9 mouse cellular contexts compared by ENCODE assay signal in the genomic region with DNA sequence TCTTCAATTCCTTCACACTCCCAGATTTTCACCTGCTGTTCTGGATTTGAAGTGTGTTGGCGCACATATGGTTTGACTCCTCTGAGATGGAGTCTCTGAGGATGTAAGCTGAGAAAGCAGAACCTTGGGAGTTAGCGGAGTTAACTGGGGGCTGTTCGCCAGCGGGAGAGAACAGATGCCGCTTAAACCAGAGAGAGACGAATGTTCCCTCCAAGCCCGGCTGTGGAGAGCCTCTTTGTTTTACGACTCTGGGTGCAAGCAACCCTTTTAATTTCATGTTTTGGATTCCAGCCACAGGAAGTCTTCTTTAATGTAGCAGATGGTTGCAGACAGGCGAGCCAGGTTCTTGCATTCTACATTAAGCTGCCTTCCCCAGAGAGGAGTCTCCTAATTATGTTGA. TPM values are rescaled to one million over a fixed set of nuclear protein-coding genes. Genes with fewer than 3 reads are reported as not detected.
A peak's percentile ranks its signal among the peaks of the same experiment; 100 is the strongest.
DNase-seq lines count a peak whose midpoint lies in the region; ATAC-seq lines count a peak whose summit lies in the region.
"Had no signal": no experiment of that assay in that cellular context is flagged by ENCODE, and none has a peak within 500 bp of the region (broad histone marks: within the 10 kb centered on the region; RNA-seq: fewer than 3 reads in every experiment).

No protein-coding gene starts in this region.

- no peaks in the 10 kb centered on the region for H3K36me3 ChIP-seq in lung, embryonic 16.5 days (ENCODE audit: control insufficient read depth, insufficient read depth, low read length)
- H3K36me3 ChIP-seq in embryonic facial prominence, embryonic 11.5 days (replicated peaks; ENCODE audit: control insufficient read depth, insufficient read depth, low read depth, low read length), result no peaks in the 10 kb centered on the region
- no peaks in the 10 kb centered on the region for H3K36me3 ChIP-seq in hindbrain, embryonic 16.5 days (ENCODE audit: control insufficient read depth, insufficient read depth, low read length)
- H3K36me3 ChIP-seq in limb, embryonic 11.5 days (ENCODE audit: control insufficient read depth, insufficient read depth, low read length), result no peaks in the 10 kb centered on the region

- H3K27ac ChIP-seq in lung, embryonic 16.5 days (ENCODE audit: low read length), result peak overlapping the region; percentile 60; the same call in 1 of the 2 replicates
- peak overlapping the region; percentile 59 for H3K27ac ChIP-seq in embryonic facial prominence, embryonic 11.5 days (replicated peaks; ENCODE audit: low read depth, low read length)
- H3K27ac ChIP-seq in hindbrain, embryonic 16.5 days (ENCODE audit: low read depth, low read length), result peak overlapping the region; percentile 72; the same call in 1 of the 2 replicates
- H3K27ac ChIP-seq in limb, embryonic 11.5 days (replicated peaks; ENCODE audit: low read depth, low read length), result peak overlapping the region; percentile 78

- H3K9me3 ChIP-seq in lung, embryonic 16.5 days (ENCODE audit: control insufficient read depth, low read length), result 0 out of 2 replicates have a peak, but pooled peaks cover 3% of the 10 kb centered on the region
- no peaks in the 10 kb centered on the region for H3K9me3 ChIP-seq in embryonic facial prominence, embryonic 11.5 days (replicated peaks; ENCODE audit: control insufficient read depth, low read length)
- no peaks in the 10 kb centered on the region for H3K9me3 ChIP-seq in hindbrain, embryonic 16.5 days (ENCODE audit: control insufficient read depth, low read length)
- H3K9me3 ChIP-seq in limb, embryonic 11.5 days (ENCODE audit: control insufficient read depth, low read length), result no peaks in the 10 kb centered on the region

- no peak overlapping the region for H3K4me3 ChIP-seq in lung, embryonic 16.5 days (ENCODE audit: low read length)
- H3K4me3 ChIP-seq in embryonic facial prominence, embryonic 11.5 days (ENCODE audit: low read depth, low read length), result no peak overlapping the region
- H3K4me3 ChIP-seq in hindbrain, embryonic 16.5 days (ENCODE audit: low read length), result no peak overlapping the region
- no peak overlapping the region for H3K4me3 ChIP-seq in limb, embryonic 11.5 days (ENCODE audit: low read depth, low read length)

- H3K4me1 ChIP-seq in lung, embryonic 16.5 days (replicated peaks; ENCODE audit: control insufficient read depth, insufficient read depth, low read length), result peaks cover 7% of the 10 kb centered on the region
- H3K4me1 ChIP-seq in embryonic facial prominence, embryonic 11.5 days (ENCODE audit: control insufficient read depth, insufficient read depth, low read length), result no peaks in the 10 kb centered on the region; the same call in 1 of the 2 replicates
- H3K4me1 ChIP-seq in hindbrain, embryonic 16.5 days (ENCODE audit: control insufficient read depth, insufficient read depth, low read depth, low read length), result peaks cover 18% of the 10 kb centered on the region
- H3K4me1 ChIP-seq in limb, embryonic 11.5 days (ENCODE audit: control insufficient read depth, insufficient read depth, low read length), result peaks cover 41% of the 10 kb centered on the region

- no peak overlapping the region; the same call in 1 of the 2 replicates for H3K9ac ChIP-seq in lung, embryonic 16.5 days (ENCODE audit: low read length)
- H3K9ac ChIP-seq in embryonic facial prominence, embryonic 11.5 days (replicated peaks; ENCODE audit: low read length), result no peak overlapping the region
- peak overlapping the region; percentile 36; the same call in 1 of the 2 replicates for H3K9ac ChIP-seq in hindbrain, embryonic 16.5 days (ENCODE audit: low read depth, low read length)
- no peak overlapping the region for H3K9ac ChIP-seq in limb, embryonic 11.5 days (ENCODE audit: low read length)

- DNase-seq in lung, postnatal 25 days (ENCODE audit: low spot score), result no peak
- peak; percentile 78 for DNase-seq in embryonic facial prominence, embryonic 11.5 days (ENCODE audit: low spot score)
- DNase-seq in limb, embryonic 11.5 days (ENCODE audit: low spot score), result peak; percentile 75
- peak; percentile 73 to 81 for DNase-seq in right cerebral cortex, postnatal 36 days (ENCODE audit: low spot score in 2 of 2)
- DNase-seq in spleen, postnatal 10 days (ENCODE audit: low spot score in 2 of 2), result no peak
- DNase-seq in urinary bladder, adult 18-20 months (ENCODE audit: low spot score in 2 of 2), result no peak

- no peaks in the 10 kb centered on the region for H3K27me3 ChIP-seq in lung, embryonic 16.5 days (ENCODE audit: control insufficient read depth, insufficient read depth, low read depth, low read length)
- H3K27me3 ChIP-seq in embryonic facial prominence, embryonic 11.5 days (ENCODE audit: control insufficient read depth, insufficient read depth, low read length), result no peaks in the 10 kb centered on the region
- 0 out of 2 replicates have a peak, but pooled peaks cover 2% of the 10 kb centered on the region for H3K27me3 ChIP-seq in hindbrain, embryonic 16.5 days (replicated peaks; ENCODE audit: control insufficient read depth, insufficient read depth, low read length)
- H3K27me3 ChIP-seq in limb, embryonic 11.5 days (ENCODE audit: control insufficient read depth, insufficient read depth, low read length), result no peaks in the 10 kb centered on the region

- no peak for ATAC-seq in lung, embryonic 16.5 days (ENCODE audit: low read depth)
- no peak for ATAC-seq in embryonic facial prominence, embryonic 11.5 days (replicated peaks; ENCODE audit: insufficient number of reproducible peaks, low FRiP score, low TSS enrichment, low read depth)
- peak; percentile 40; the same call in 1 of the 2 replicates for ATAC-seq in hindbrain, embryonic 16.5 days
- ATAC-seq in limb, embryonic 11.5 days (ENCODE audit: insufficient number of reproducible peaks, low FRiP score, low TSS enrichment, low read depth), result 0 out of 2 replicates have a peak, but pooled peaks have one; percentile 61

- WGBS in lung, embryonic 16.5 days, result 24% methylated on average over 9 of the region's 9 CpGs
- 17% methylated on average over 9 of the region's 9 CpGs for WGBS in embryonic facial prominence, embryonic 11.5 days
- 5% methylated on average over 9 of the region's 9 CpGs for WGBS in hindbrain, embryonic 16.5 days
- WGBS in limb, embryonic 11.5 days, result 5% methylated on average over 9 of the region's 9 CpGs

- peak overlapping the region; percentile 9; the same call in 1 of the 2 replicates for H3K4me2 ChIP-seq in lung, embryonic 16.5 days (ENCODE audit: low read depth, low read length)
- no peak overlapping the region for H3K4me2 ChIP-seq in embryonic facial prominence, embryonic 11.5 days (ENCODE audit: low read depth, low read length)
- peak overlapping the region; percentile 28 for H3K4me2 ChIP-seq in hindbrain, embryonic 16.5 days (ENCODE audit: low read length)
- H3K4me2 ChIP-seq in limb, embryonic 11.5 days (ENCODE audit: low read depth, severe bottlenecking), result no peak overlapping the region; the same call in 1 of the 2 replicates

RNA-seq across cellular contexts. Expression of a gene that starts 4.4 kb away (rescaled TPM):
- 33.5 and 34.8 TPM in 2 replicates for polyA plus RNA-seq in lung, embryonic 16.5 days (2015; fragmentation: Nextera tagmentation; extraction: Ambion mirVana)
- polyA plus RNA-seq in embryonic facial prominence, embryonic 11.5 days (2014; fragmentation: Nextera tagmentation; extraction: Ambion mirVana), result 54.4 and 57.4 TPM in 2 replicates
- 17.2 and 21.3 TPM in 2 replicates for polyA plus RNA-seq in hindbrain, embryonic 16.5 days (2015; fragmentation: Nextera tagmentation; extraction: Ambion mirVana)
- 67.3 and 71.1 TPM in 2 replicates for polyA plus RNA-seq in limb, embryonic 11.5 days (2014; fragmentation: Nextera tagmentation; extraction: Ambion mirVana)

RNA-seq across cellular contexts. Expression of a gene that starts 55.2 kb away (rescaled TPM):
- 2.2 and 2.4 TPM in 2 replicates for polyA plus RNA-seq in lung, embryonic 16.5 days (2015; fragmentation: Nextera tagmentation; extraction: Ambion mirVana)
- 0.38 TPM in 1 of 2 replicates, not detected in the other for polyA plus RNA-seq in embryonic facial prominence, embryonic 11.5 days (2014; fragmentation: Nextera tagmentation; extraction: Ambion mirVana)
- 2.5 and 2.8 TPM in 2 replicates for polyA plus RNA-seq in hindbrain, embryonic 16.5 days (2015; fragmentation: Nextera tagmentation; extraction: Ambion mirVana)
- not detected in 2 replicates for polyA plus RNA-seq in limb, embryonic 11.5 days (2014; fragmentation: Nextera tagmentation; extraction: Ambion mirVana)
- polyA plus RNA-seq: liver, adult 2 months had no signal

Comparison
In these comparisons a context has a peak if more than half of its experiments do, and no peak if none do; other contexts are left out.
1. ATAC-seq: peak in hindbrain, embryonic 16.5 days (single experiment) and limb, embryonic 11.5 days (single experiment); none in lung, embryonic 16.5 days (single experiment) and embryonic facial prominence, embryonic 11.5 days (single experiment).
2. H3K4me2 ChIP-seq: peak in lung, embryonic 16.5 days (single experiment) and hindbrain, embryonic 16.5 days (single experiment); none in embryonic facial prominence, embryonic 11.5 days (single experiment) and limb, embryonic 11.5 days (single experiment).
3. DNase-seq: peak in embryonic facial prominence, embryonic 11.5 days (single experiment), limb, embryonic 11.5 days (single experiment) and right cerebral cortex, postnatal 36 days (2 of 2); none in lung, postnatal 25 days (single experiment), spleen, postnatal 10 days (0 of 2) and urinary bladder, adult 18-20 months (0 of 2).
4. Peak in every context shown above with its lines, with median percentiles within 50 percentile points of each other: H3K27ac ChIP-seq.